Mouse (Mus musculus) yolk sac, embryonic 10.5 days (tissue): Measurements from ENCODE around the gene Slbp.
A peak's percentile ranks its signal among the peaks of the same experiment; 100 is the strongest.

Experiments used
- DNase-seq: peaks from one replicate; pipeline ENCODE4 v3.0.0-alpha.2; 2017; ENCODE audit warnings: low spot score

The Slbp gene

GRCm38 (mm10) chr5:33681044-33681443, 28.7 kb upstream of the Slbp start:
- DNase-seq, result no peak

- DNase-seq, result no peak
Observed at GRCm38 (mm10) chr5:33678244-33678643, 25.9 kb upstream of the Slbp start.

- DNase-seq, result peak; percentile 43
Observed at GRCm38 (mm10) chr5:33675964-33676363, 23.6 kb upstream of the Slbp start.

GRCm38 (mm10) chr5:33674439-33674838, 22.1 kb upstream of the Slbp start:
- no peak for DNase-seq

- no peak for DNase-seq
Observed at GRCm38 (mm10) chr5:33671659-33672058, 19.3 kb upstream of the Slbp start.

GRCm38 (mm10) chr5:33668223-33668622, 15.8 kb upstream of the Slbp start:
- no peak for DNase-seq

GRCm38 (mm10) chr5:33658664-33659050, 6.3 kb upstream of the Slbp start:
- no peak for DNase-seq

GRCm38 (mm10) chr5:33657787-33658663, 5.7 kb upstream of the Slbp start, which contains the start of the genes Tacc3 and Tmem129:
Tacc3 (plus strand) TSS chr5:33658128.
Tmem129 (minus strand) TSS chr5:33658416.
- DNase-seq, result peak; percentile 99

- DNase-seq, result no peak
Observed at GRCm38 (mm10) chr5:33657251-33657786, 4.9 kb upstream of the Slbp start.

GRCm38 (mm10) chr5:33656739-33657138, 4.4 kb upstream of the Slbp start:
- no peak for DNase-seq

- no peak for DNase-seq
Observed at GRCm38 (mm10) chr5:33655251-33655840, 3.0 kb upstream of the Slbp start.

GRCm38 (mm10) chr5:33654424-33654823, 2.0 kb upstream of the Slbp start:
- DNase-seq, result no peak

GRCm38 (mm10) chr5:33652783-33653173, 404 bp upstream of the Slbp start:
- no peak for DNase-seq

GRCm38 (mm10) chr5:33651541-33651920, 843 bp downstream of the Slbp start:
- DNase-seq, result no peak

GRCm38 (mm10) chr5:33651017-33651416, 1.4 kb downstream of the Slbp start:
- no peak for DNase-seq

- DNase-seq, result no peak
Observed at GRCm38 (mm10) chr5:33640652-33641051, 11.7 kb downstream of the Slbp start.

- DNase-seq, result no peak
Observed at GRCm38 (mm10) chr5:33638826-33639225, 13.5 kb downstream of the Slbp start.

- DNase-seq, result no peak
Observed at GRCm38 (mm10) chr5:33637606-33638350, 14.6 kb downstream of the Slbp start.

- no peak for DNase-seq
Observed at GRCm38 (mm10) chr5:33635361-33635760, 17.0 kb downstream of the Slbp start.

GRCm38 (mm10) chr5:33632526-33632925, 19.8 kb downstream of the Slbp start:
- no peak for DNase-seq

GRCm38 (mm10) chr5:33630615-33631014, 21.8 kb downstream of the Slbp start:
- DNase-seq, result no peak

- DNase-seq, result no peak
Observed at GRCm38 (mm10) chr5:33630061-33630460, 22.3 kb downstream of the Slbp start.
